Mouse (Mus musculus) heart, postnatal 0 days (tissue): Measurements from ENCODE around the gene Scin.

Experiments
- CTCF ChIP-seq: IDR thresholded peaks from 2 replicates; pipeline ENCODE4 v1.5.1; 2016; ENCODE audit warnings: antibody characterized with exemption, control low read depth, low read depth
- EP300 ChIP-seq: IDR thresholded peaks from 2 replicates; pipeline ENCODE4 v1.6.1; 2016; ENCODE audit warnings: antibody characterized with exemption, low read depth

DNA sequence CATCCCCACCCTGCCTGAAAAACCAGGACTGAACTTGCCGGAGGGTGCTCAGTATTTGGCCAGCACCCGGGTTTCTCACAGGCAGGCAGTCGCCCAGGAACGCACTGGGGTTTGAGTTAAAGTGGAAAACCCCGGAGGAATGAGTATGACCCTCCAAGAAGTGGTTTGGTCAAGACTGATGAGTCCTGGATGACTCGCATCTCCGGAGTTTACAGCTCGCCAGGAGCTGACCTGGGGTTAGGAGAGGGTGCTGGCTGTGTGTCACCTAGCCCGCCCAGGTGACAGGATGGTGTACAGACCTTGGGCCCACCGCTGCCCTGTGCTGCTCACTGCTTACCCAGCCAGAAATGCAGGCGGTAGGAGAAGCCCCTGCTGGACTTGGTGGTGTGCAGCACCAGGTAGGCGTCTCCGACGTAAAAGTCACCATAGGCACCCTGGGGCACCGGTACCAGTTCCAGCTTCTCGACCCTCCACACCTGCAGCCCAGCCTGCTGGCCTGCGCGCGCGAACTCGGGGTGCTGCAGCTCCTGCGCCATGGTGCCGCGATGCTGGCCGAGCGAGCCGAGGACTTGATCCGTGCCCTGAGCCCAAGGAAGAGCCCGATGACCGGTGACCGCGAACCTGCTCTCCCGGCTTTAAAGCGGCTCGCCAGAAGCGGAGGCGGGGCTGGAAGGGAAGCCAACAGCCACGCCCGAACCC, at the start of gene Scin:
- TF ChIP-seq CTCF = no peak
- no peak for TF ChIP-seq EP300
